Mouse (Mus musculus): ENCODE measurements around the gene Cd47. TPM values are rescaled to one million over a fixed set of nuclear protein-coding genes. Genes with fewer than 3 reads are reported as not detected.

The Cd47 gene
- polyA plus RNA-seq, 1 experiment: 112 TPM

DNA sequence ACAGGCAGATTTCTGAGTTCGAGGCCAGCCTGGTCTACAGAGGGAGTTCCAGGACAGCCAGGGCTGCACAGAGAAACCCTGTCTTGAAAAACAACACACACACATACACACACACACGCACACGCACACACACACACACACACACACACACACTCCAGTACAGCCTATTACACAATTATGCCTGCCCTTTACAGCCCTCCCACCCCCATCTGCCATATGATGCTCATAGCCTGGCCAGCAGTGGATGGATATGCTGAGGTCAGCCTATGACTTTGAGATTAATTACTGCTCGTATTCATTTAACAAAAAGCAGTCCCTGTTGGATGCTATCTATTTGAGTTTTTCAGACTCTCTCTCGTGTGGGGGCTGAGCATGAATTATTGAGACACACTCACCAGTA lies 144.8 kb downstream of the Cd47 start:
- WGBS: 90% methylated on average over 5 of the region's 5 CpGs
- TF ChIP-seq POLR2A (IDR thresholded peaks at IDR 0.05; ENCODE audit: control insufficient read depth, extremely low read depth, insufficient read depth, low read length, poor library complexity) (no peak), CTCF (IDR thresholded peaks at IDR 0.05; ENCODE audit: borderline replicate concordance, control insufficient read depth, extremely low read depth, insufficient read depth, low read length, poor library complexity) (no peak)
- H3K4me3 ChIP-seq (ENCODE audit: control insufficient read depth, insufficient read depth, low read length): no peak overlapping the region
- no peaks in the 10 kb centered on the region for H3K27me3 ChIP-seq (ENCODE audit: control insufficient read depth, insufficient read depth, low read length)
- no peaks in the 10 kb centered on the region; the same call in 1 of the 2 replicates for H3K4me1 ChIP-seq (replicated peaks; ENCODE audit: control insufficient read depth, insufficient read depth, low read length)
- no peak for DNase-seq
- no peaks in the 10 kb centered on the region for H3K36me3 ChIP-seq (ENCODE audit: control insufficient read depth, insufficient read depth, low read length)
- H3K27ac ChIP-seq (ENCODE audit: control insufficient read depth, insufficient read depth, low read length): no peak overlapping the region

DNA sequence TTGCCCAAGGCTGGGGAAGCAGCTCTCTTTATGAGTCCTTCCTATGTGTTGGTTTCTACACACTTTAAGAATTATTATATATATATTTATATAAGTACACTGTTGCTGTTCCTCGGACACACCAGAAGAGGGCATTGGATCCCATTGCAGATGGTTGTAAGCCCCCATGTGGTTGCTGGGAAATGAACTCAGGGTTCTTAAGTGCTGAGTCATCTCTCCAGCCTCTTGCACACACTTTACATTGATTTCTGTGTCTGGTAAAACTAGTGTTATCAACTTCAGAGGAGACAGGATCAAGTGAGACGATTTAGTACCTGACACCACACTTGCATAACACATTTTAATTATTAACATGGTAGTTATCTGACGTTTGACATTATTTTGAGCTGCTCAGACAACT lies 146.7 kb downstream of the Cd47 start:
- DNase-seq: no peak
- H3K27me3 ChIP-seq (ENCODE audit: control insufficient read depth, insufficient read depth, low read length): no peaks in the 10 kb centered on the region
- no peak for TF ChIP-seq POLR2A (IDR thresholded peaks at IDR 0.05; ENCODE audit: control insufficient read depth, extremely low read depth, insufficient read depth, low read length, poor library complexity)
- no peaks in the 10 kb centered on the region for H3K36me3 ChIP-seq (ENCODE audit: control insufficient read depth, insufficient read depth, low read length)
- H3K27ac ChIP-seq (ENCODE audit: control insufficient read depth, insufficient read depth, low read length): no peak overlapping the region
- no peak overlapping the region for H3K4me3 ChIP-seq (ENCODE audit: control insufficient read depth, insufficient read depth, low read length)
- WGBS: 97% methylated on average over 3 of the region's 3 CpGs
- no peaks in the 10 kb centered on the region; the same call in 1 of the 2 replicates for H3K4me1 ChIP-seq (replicated peaks; ENCODE audit: control insufficient read depth, insufficient read depth, low read length)

GRCm38 (mm10) chr16:49947610-49948009 lies 147.3 kb downstream of the Cd47 start:
- no peaks in the 10 kb centered on the region; the same call in 1 of the 2 replicates for H3K4me1 ChIP-seq (replicated peaks; ENCODE audit: control insufficient read depth, insufficient read depth, low read length)
- 96% methylated on average over 7 of the region's 7 CpGs for WGBS

GRCm38 (mm10) chr16:49948287-49948686 lies 148.0 kb downstream of the Cd47 start:
- no peak for TF ChIP-seq CTCF (IDR thresholded peaks at IDR 0.05; ENCODE audit: borderline replicate concordance, control insufficient read depth, extremely low read depth, insufficient read depth, low read length, poor library complexity)
- no peak for TF ChIP-seq POLR2A (IDR thresholded peaks at IDR 0.05; ENCODE audit: control insufficient read depth, extremely low read depth, insufficient read depth, low read length, poor library complexity)
- Histone ChIP-seq H3K4me1 (replicated peaks; ENCODE audit: control insufficient read depth, insufficient read depth, low read length) (no peaks in the 10 kb centered on the region; the same call in 1 of the 2 replicates), H3K27ac (ENCODE audit: control insufficient read depth, insufficient read depth, low read length) (no peak overlapping the region), H3K27me3 (ENCODE audit: control insufficient read depth, insufficient read depth, low read length) (no peaks in the 10 kb centered on the region), H3K36me3 (ENCODE audit: control insufficient read depth, insufficient read depth, low read length) (no peaks in the 10 kb centered on the region), H3K4me3 (ENCODE audit: control insufficient read depth, insufficient read depth, low read length) (no peak overlapping the region)
- no peak for DNase-seq
- 93% methylated on average over 3 of the region's 3 CpGs for WGBS

More at GRCm38 (mm10) chr16:49947610-49948009, 147.3 kb downstream of the Cd47 start:
- H3K27me3 ChIP-seq (ENCODE audit: control insufficient read depth, insufficient read depth, low read length): no peaks in the 10 kb centered on the region
- H3K27ac ChIP-seq (ENCODE audit: control insufficient read depth, insufficient read depth, low read length): no peak overlapping the region
- DNase-seq: no peak
- no peak for TF ChIP-seq POLR2A (IDR thresholded peaks at IDR 0.05; ENCODE audit: control insufficient read depth, extremely low read depth, insufficient read depth, low read length, poor library complexity)
- TF ChIP-seq CTCF (IDR thresholded peaks at IDR 0.05; ENCODE audit: borderline replicate concordance, control insufficient read depth, extremely low read depth, insufficient read depth, low read length, poor library complexity): no peak
- H3K36me3 ChIP-seq (ENCODE audit: control insufficient read depth, insufficient read depth, low read length): no peaks in the 10 kb centered on the region
- no peak overlapping the region for H3K4me3 ChIP-seq (ENCODE audit: control insufficient read depth, insufficient read depth, low read length)

DNA sequence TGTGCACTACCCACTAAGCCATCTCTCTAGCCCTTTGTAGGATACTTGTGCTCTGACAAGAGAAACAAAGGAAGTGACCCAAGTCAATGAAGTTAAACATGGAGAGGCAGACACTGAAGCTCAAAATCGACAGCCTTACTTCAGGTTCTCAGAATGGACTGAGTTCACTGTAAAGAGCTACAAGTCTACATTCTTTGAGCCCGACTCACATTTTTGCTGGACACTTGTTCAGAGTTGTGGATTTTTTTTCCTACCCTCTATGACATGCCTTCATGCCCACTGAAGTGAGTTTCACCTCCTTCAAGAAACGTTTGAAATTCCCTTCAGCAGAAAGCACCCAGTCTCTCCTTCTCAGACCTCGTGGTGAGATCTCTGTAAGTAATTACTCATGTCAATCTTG lies 148.9 kb downstream of the Cd47 start:
- Histone ChIP-seq H3K27me3 (ENCODE audit: control insufficient read depth, insufficient read depth, low read length) (no peaks in the 10 kb centered on the region), H3K27ac (ENCODE audit: control insufficient read depth, insufficient read depth, low read length) (no peak overlapping the region), H3K36me3 (ENCODE audit: control insufficient read depth, insufficient read depth, low read length) (no peaks in the 10 kb centered on the region), H3K4me3 (ENCODE audit: control insufficient read depth, insufficient read depth, low read length) (no peak overlapping the region), H3K4me1 (replicated peaks; ENCODE audit: control insufficient read depth, insufficient read depth, low read length) (no peaks in the 10 kb centered on the region)
- DNase-seq: no peak
- TF ChIP-seq CTCF (IDR thresholded peaks at IDR 0.05; ENCODE audit: borderline replicate concordance, control insufficient read depth, extremely low read depth, insufficient read depth, low read length, poor library complexity): no peak
- no peak for TF ChIP-seq POLR2A (IDR thresholded peaks at IDR 0.05; ENCODE audit: control insufficient read depth, extremely low read depth, insufficient read depth, low read length, poor library complexity)
- WGBS: 83% methylated on average over 4 of the region's 4 CpGs

DNA sequence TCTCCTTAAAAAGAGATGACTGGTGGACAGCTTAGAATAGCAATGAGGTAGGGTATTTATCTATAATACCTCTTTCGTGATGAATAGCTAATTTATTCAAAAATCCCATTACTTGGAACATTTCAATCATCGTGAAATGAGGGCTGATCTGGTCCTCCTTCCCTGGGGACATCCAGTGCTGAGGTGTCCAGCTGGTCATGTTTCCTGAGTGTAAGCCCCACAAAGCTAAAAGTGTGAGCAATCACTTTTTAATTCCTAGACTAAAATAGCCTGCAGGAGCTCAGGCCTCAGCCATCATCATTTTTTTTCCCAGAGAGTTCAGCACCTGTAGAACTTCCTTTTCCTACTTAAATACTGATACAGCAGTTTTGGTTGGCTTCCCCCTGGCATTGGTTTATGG lies 150.0 kb downstream of the Cd47 start:
- Histone ChIP-seq H3K4me3 (ENCODE audit: control insufficient read depth, insufficient read depth, low read length) (no peak overlapping the region), H3K27ac (ENCODE audit: control insufficient read depth, insufficient read depth, low read length) (no peak overlapping the region), H3K36me3 (ENCODE audit: control insufficient read depth, insufficient read depth, low read length) (no peaks in the 10 kb centered on the region), H3K4me1 (replicated peaks; ENCODE audit: control insufficient read depth, insufficient read depth, low read length) (no peaks in the 10 kb centered on the region), H3K27me3 (ENCODE audit: control insufficient read depth, insufficient read depth, low read length) (no peaks in the 10 kb centered on the region)
- TF ChIP-seq CTCF (IDR thresholded peaks at IDR 0.05; ENCODE audit: borderline replicate concordance, control insufficient read depth, extremely low read depth, insufficient read depth, low read length, poor library complexity): no peak
- TF ChIP-seq POLR2A (IDR thresholded peaks at IDR 0.05; ENCODE audit: control insufficient read depth, extremely low read depth, insufficient read depth, low read length, poor library complexity): no peak
- WGBS: 97% methylated on average over 2 of the region's 2 CpGs
- no peak for DNase-seq

- Histone ChIP-seq H3K27ac (ENCODE audit: control insufficient read depth, insufficient read depth, low read length) (no peak overlapping the region), H3K36me3 (ENCODE audit: control insufficient read depth, insufficient read depth, low read length) (no peaks in the 10 kb centered on the region), H3K27me3 (ENCODE audit: control insufficient read depth, insufficient read depth, low read length) (no peaks in the 10 kb centered on the region), H3K4me1 (replicated peaks; ENCODE audit: control insufficient read depth, insufficient read depth, low read length) (no peaks in the 10 kb centered on the region), H3K4me3 (ENCODE audit: control insufficient read depth, insufficient read depth, low read length) (no peak overlapping the region)
- DNase-seq: no peak
- no peak for TF ChIP-seq CTCF (IDR thresholded peaks at IDR 0.05; ENCODE audit: borderline replicate concordance, control insufficient read depth, extremely low read depth, insufficient read depth, low read length, poor library complexity)
- TF ChIP-seq POLR2A (IDR thresholded peaks at IDR 0.05; ENCODE audit: control insufficient read depth, extremely low read depth, insufficient read depth, low read length, poor library complexity): no peak
- WGBS: 96% methylated on average over 2 of the region's 2 CpGs
These were observed 151.0 kb downstream of the Cd47 start for GRCm38 (mm10) chr16:49951288-49951691.

Measured in thymus, adult 2 months (tissue).